7 mouse cellular contexts compared by ENCODE assay signal in the genomic region with DNA sequence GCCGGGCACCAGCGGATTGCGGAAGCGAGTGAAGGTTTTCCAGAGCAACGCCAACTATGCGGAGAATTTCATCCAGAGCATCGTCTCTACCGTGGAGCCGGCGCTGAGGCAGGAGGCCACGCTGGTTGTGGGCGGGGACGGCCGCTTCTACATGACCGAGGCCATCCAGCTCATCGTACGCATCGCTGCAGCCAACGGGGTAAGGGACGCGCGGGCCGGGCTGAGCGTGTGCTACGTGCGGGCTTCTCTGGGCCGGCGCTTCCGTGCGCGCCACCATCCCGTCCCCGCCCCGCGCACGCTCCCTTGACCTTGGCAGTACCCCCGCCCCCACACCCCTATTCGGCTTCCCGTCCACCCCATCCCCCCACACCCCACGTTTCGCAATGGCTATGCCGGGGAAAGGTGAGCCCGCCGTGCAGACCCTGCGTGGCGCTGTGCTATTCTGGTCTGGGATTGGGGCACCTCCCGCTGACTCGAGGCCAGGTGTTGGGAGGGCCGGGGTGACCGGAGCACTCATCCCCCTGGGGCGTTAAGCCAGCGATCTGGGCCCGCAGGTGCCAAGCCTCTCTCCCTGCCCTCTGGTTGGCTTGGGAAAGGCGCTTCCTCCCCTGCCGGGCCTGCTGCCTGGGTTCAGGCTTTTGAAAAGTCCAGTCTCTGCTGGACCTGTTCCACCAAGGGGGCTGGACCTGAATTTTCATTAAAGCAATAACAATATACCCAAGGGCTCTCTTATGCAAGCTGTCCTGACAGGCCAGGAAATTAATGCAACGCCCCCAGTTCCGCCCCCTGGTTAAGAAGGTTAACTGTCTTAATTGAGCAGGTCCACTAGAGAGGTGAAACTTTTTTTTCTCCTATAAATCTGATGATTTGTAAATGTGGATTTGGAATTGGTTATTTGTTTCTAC. TPM values are rescaled to one million over a fixed set of nuclear protein-coding genes. Genes with fewer than 3 reads are reported as not detected.
A peak's percentile ranks its signal among the peaks of the same experiment; 100 is the strongest.
DNase-seq lines count a peak whose midpoint lies in the region; ATAC-seq and TF ChIP-seq lines count a peak whose summit lies in the region.

A gene (minus strand): TSS at position 201 of the 905 bp plus-strand sequence.

- peak within 1 kb of the TSS; percentile 67 for H3K9ac ChIP-seq in limb, embryonic 12.5 days (replicated peaks)
- H3K9ac ChIP-seq in midbrain, embryonic 14.5 days (replicated peaks; ENCODE audit: low read length): peak within 1 kb of the TSS; percentile 64

- H3K9me3 ChIP-seq in embryonic facial prominence, embryonic 10.5 days: no peaks in the 10 kb centered on the region
- no peaks in the 10 kb centered on the region for H3K9me3 ChIP-seq in limb, embryonic 12.5 days
- no peaks in the 10 kb centered on the region for H3K9me3 ChIP-seq in midbrain, embryonic 14.5 days (ENCODE audit: control insufficient read depth, low read length)

- no peak for TF ChIP-seq CTCF in spleen, adult 2 months (IDR thresholded peaks at IDR 0.05; ENCODE audit: extremely low read depth, insufficient read depth, insufficient read length, insufficient replicate concordance)

- peak; percentile 82 for DNase-seq in adrenal gland, postnatal 25 days
- DNase-seq in embryonic facial prominence, embryonic 10.5 days (ENCODE audit: low spot score): peak; percentile 86
- DNase-seq in heart, adult 11 months: peak; percentile 99
- peak; percentile 85 for DNase-seq in kidney, adult 18-20 months
- DNase-seq in midbrain, embryonic 14.5 days: peak; percentile 85
- peak; percentile 7 to 54 for DNase-seq in spleen, adult 2 months (ENCODE audit: low read depth in 1 of 2, low spot score in 2 of 2)

- H3K4me3 ChIP-seq in embryonic facial prominence, embryonic 10.5 days: peak within 1 kb of the TSS; percentile 78
- peak within 1 kb of the TSS; percentile 66 for H3K4me3 ChIP-seq in limb, embryonic 12.5 days (replicated peaks)
- H3K4me3 ChIP-seq in midbrain, embryonic 14.5 days (replicated peaks; ENCODE audit: low read depth, low read length): peak within 1 kb of the TSS; percentile 55
- H3K4me3 ChIP-seq in spleen, adult 2 months (ENCODE audit: extremely low read depth, insufficient read depth, insufficient read length): peak within 1 kb of the TSS; percentile 95

- WGBS in embryonic facial prominence, embryonic 10.5 days: under 1% methylated on average over 57 of the region's 57 CpGs
- 1% methylated on average over 57 of the region's 57 CpGs for WGBS in limb, embryonic 12.5 days
- WGBS in midbrain, embryonic 14.5 days: under 1% methylated on average over 56 of the region's 57 CpGs
- WGBS in spleen, adult 2 months: 2% methylated on average over 57 of the region's 57 CpGs

- ATAC-seq in limb, embryonic 12.5 days (ENCODE audit: insufficient number of reproducible peaks, insufficient read depth, low FRiP score, low TSS enrichment, low read depth): peak; percentile 88
- peak; percentile 88 for ATAC-seq in midbrain, embryonic 14.5 days (ENCODE audit: low FRiP score, low TSS enrichment)

- no peaks in the 10 kb centered on the region for H3K36me3 ChIP-seq in embryonic facial prominence, embryonic 10.5 days (replicated peaks)
- no peaks in the 10 kb centered on the region for H3K36me3 ChIP-seq in limb, embryonic 12.5 days
- no peaks in the 10 kb centered on the region for H3K36me3 ChIP-seq in midbrain, embryonic 14.5 days (ENCODE audit: control insufficient read depth, insufficient read depth, low read length)
- no peaks in the 10 kb centered on the region for H3K36me3 ChIP-seq in spleen, adult 2 months (ENCODE audit: control insufficient read depth, insufficient read depth, low read length)

- no peak for TF ChIP-seq POLR2A in spleen, adult 2 months (IDR thresholded peaks at IDR 0.05; ENCODE audit: low read depth, low read length)

- H3K27ac ChIP-seq in embryonic facial prominence, embryonic 10.5 days (replicated peaks): peak within 1 kb of the TSS; percentile 88
- peak within 1 kb of the TSS; percentile 82 for H3K27ac ChIP-seq in limb, embryonic 12.5 days
- peak within 1 kb of the TSS; percentile 89 for H3K27ac ChIP-seq in midbrain, embryonic 14.5 days (replicated peaks; ENCODE audit: low read depth, low read length)
- peak within 1 kb of the TSS; percentile 63 for H3K27ac ChIP-seq in spleen, adult 2 months (ENCODE audit: insufficient read depth, low read length)

- peak within 1 kb of the TSS; percentile 89 for H3K4me2 ChIP-seq in limb, embryonic 12.5 days
- H3K4me2 ChIP-seq in midbrain, embryonic 14.5 days (ENCODE audit: low read length): peak within 1 kb of the TSS; percentile 69

- H3K4me1 ChIP-seq in embryonic facial prominence, embryonic 10.5 days: peaks cover 27% of the 10 kb centered on the region
- H3K4me1 ChIP-seq in limb, embryonic 12.5 days (replicated peaks): peaks cover 13% of the 10 kb centered on the region
- H3K4me1 ChIP-seq in midbrain, embryonic 14.5 days (ENCODE audit: control insufficient read depth, insufficient read depth, low read length): peaks cover 8% of the 10 kb centered on the region; the same call in 1 of the 2 replicates
- no peaks in the 10 kb centered on the region for H3K4me1 ChIP-seq in spleen, adult 2 months (ENCODE audit: control insufficient read depth, insufficient read depth, insufficient read length)

- 0 out of 2 replicates have a peak, but pooled peaks cover 4% of the 10 kb centered on the region for H3K27me3 ChIP-seq in embryonic facial prominence, embryonic 10.5 days (replicated peaks; ENCODE audit: low read depth, poor library complexity, severe bottlenecking)
- no peaks in the 10 kb centered on the region for H3K27me3 ChIP-seq in limb, embryonic 12.5 days
- no peaks in the 10 kb centered on the region for H3K27me3 ChIP-seq in midbrain, embryonic 14.5 days (ENCODE audit: control insufficient read depth, insufficient read depth, low read length)
- H3K27me3 ChIP-seq in spleen, adult 2 months (ENCODE audit: control insufficient read depth, insufficient read depth, low read length): no peaks in the 10 kb centered on the region

RNA-seq across cellular contexts. Expression of the gene that starts here (rescaled TPM):
- total RNA-seq in adrenal gland, postnatal 25 days (2021): 7.0 and 9.1 TPM in 2 replicates
- 52.7 and 55.7 TPM in 2 replicates for polyA plus RNA-seq in embryonic facial prominence, embryonic 10.5 days (2016; fragmentation: Nextera tagmentation; extraction: Ambion mirVana)
- 46.8 and 48.1 TPM in 2 replicates for polyA plus RNA-seq in limb, embryonic 12.5 days (2016; fragmentation: Nextera tagmentation; extraction: Ambion mirVana)
- polyA plus RNA-seq in midbrain, embryonic 14.5 days (2014; fragmentation: Nextera tagmentation; extraction: Ambion mirVana): 12.7 and 19.0 TPM in 2 replicates
- 0.39 and 0.40 TPM in 2 replicates for polyA plus RNA-seq in spleen, adult 2 months (2012; rRNA removed)

Comparison
In these comparisons a context has a peak if more than half of its experiments do, and no peak if none do; other contexts are left out.
1. Peak in every context shown above with its lines: DNase-seq, ATAC-seq, H3K4me3 ChIP-seq and H3K27ac ChIP-seq.
2. Peak in DNase-seq, H3K4me3 ChIP-seq and H3K27ac ChIP-seq in spleen, adult 2 months; RNA of the gene not detected or under 1 TPM.
3. DNase-seq: peak in every context shown above with its lines; median percentile 99 in heart, adult 11 months; 86 in embryonic facial prominence, embryonic 10.5 days; 85 in kidney, adult 18-20 months; 85 in midbrain, embryonic 14.5 days; 82 in adrenal gland, postnatal 25 days; 30 in spleen, adult 2 months.